Mouse (Mus musculus) ES-Bruce4 (cell line): Measurements from ENCODE around the gene Ulk4. TPM values are rescaled to one million over a fixed set of nuclear protein-coding genes. Genes with fewer than 3 reads are reported as not detected.

Experiments used
- H3K27ac ChIP-seq: 2 replicates; pipeline ENCODE4 v1.5.1; 2012; ENCODE audit warnings: low read length, inconsistent platforms; ENCODE audit not compliant: insufficient read depth
- H3K27me3 ChIP-seq: 2 replicates; pipeline ENCODE4 v1.6.1; 2012; ENCODE audit warnings: mild to moderate bottlenecking, low read length, inconsistent platforms; ENCODE audit not compliant: control insufficient read depth, poor library complexity, insufficient read depth, severe bottlenecking
- H3K36me3 ChIP-seq: 2 replicates; pipeline ENCODE4 v1.6.1; 2012; ENCODE audit warnings: inconsistent platforms, mild to moderate bottlenecking, low read length, moderate library complexity; ENCODE audit not compliant: control insufficient read depth, poor library complexity, insufficient read depth, severe bottlenecking
- H3K4me1 ChIP-seq: one replicate; pipeline ENCODE4 v1.8.1; 2011; ENCODE audit warnings: low read length; ENCODE audit not compliant: control insufficient read depth, insufficient read depth
- H3K4me3 ChIP-seq: 2 replicates; pipeline ENCODE4 v1.5.1; 2011; ENCODE audit warnings: low read depth, mild to moderate bottlenecking, low read length
- H3K9ac ChIP-seq: 2 replicates; pipeline ENCODE4 v1.6.1; 2012; ENCODE audit warnings: low read depth, mild to moderate bottlenecking, inconsistent platforms; ENCODE audit not compliant: poor library complexity, severe bottlenecking
- H3K9me3 ChIP-seq: replicated peaks from 2 replicates; pipeline ENCODE4 v1.6.1; 2012; ENCODE audit warnings: mild to moderate bottlenecking, low read length, inconsistent platforms; ENCODE audit not compliant: control insufficient read depth, poor library complexity, insufficient read depth, severe bottlenecking
- CTCF ChIP-seq: IDR thresholded peaks from one replicate; pipeline ENCODE4 v1.8.1; 2011; ENCODE audit warnings: low read depth, low read length
- EP300 ChIP-seq: IDR thresholded peaks from 2 replicates; pipeline ENCODE4 v1.6.1; 2011; ENCODE audit warnings: low read depth, low read length; ENCODE audit not compliant: insufficient read depth
- POLR2A ChIP-seq: IDR thresholded peaks from one replicate; pipeline ENCODE4 v1.8.1; 2011; ENCODE audit warnings: low read length; ENCODE audit not compliant: insufficient read depth
- polyA plus RNA-seq: library from polyadenylated mRNA; stranded (reverse); fragments of >200 nt; gene quantifications from 2 replicates; pipeline ENCODE4 v1.2.4, GENCODE M21; 2011; ENCODE audit warnings: low read depth; ENCODE audit not compliant: missing spikeins, insufficient read depth, insufficient read length

Ulk4 gene
- polyA plus RNA-seq, 1 experiment, result 3.3 TPM

DNA sequence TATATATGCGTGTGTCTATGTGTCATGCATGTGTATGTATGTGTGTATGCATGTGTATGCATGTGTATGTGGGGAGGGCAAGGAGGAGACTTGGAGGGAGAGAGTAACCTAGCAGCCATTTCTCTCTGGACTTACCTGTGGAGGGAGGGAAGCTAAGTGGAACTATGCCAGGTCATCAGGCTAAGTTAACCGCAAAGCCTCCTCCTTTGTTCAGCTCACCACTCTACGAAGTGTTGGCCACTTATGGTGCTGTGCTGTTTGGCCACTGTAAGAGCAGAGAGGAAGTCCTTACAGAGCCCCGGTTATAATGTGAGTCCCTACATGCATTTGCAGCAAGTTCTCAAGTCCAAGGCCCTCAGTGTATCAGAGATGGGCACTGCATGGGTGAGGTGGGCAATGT is 300.1 kb downstream of the Ulk4 start:
- Histone ChIP-seq H3K4me3 (no peak overlapping the region), H3K36me3 (no peaks in the 10 kb centered on the region), H3K9me3 (no peaks in the 10 kb centered on the region), H3K9ac (no peak overlapping the region), H3K27me3 (no peaks in the 10 kb centered on the region), H3K27ac (no peak overlapping the region), H3K4me1 (no peaks in the 10 kb centered on the region)
- no peak for TF ChIP-seq POLR2A
- TF ChIP-seq CTCF, result no peak
- TF ChIP-seq EP300, result no peak

DNA sequence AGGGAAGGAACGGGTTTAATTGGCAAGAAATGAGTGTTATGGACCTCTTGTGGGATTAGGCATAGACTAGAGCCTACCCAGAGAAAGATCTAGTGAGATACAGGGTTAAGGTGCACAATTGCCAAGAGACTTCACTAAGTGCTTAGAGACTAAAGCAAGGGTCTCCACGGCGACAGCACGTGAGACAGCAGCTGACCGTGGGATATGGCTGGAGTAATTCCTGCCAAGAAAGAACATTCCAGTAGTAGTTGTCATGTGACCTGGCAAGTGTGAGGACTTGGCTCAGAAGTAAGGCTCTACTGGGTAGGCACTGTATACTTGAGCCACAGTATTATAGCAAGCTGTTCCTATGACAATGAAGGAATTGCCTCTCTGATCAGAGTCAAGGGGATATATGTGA is 300.8 kb downstream of the Ulk4 start:
- Histone ChIP-seq H3K27ac (no peak overlapping the region), H3K4me3 (no peak overlapping the region), H3K36me3 (no peaks in the 10 kb centered on the region), H3K4me1 (no peaks in the 10 kb centered on the region), H3K27me3 (no peaks in the 10 kb centered on the region), H3K9ac (no peak overlapping the region), H3K9me3 (no peaks in the 10 kb centered on the region)
- no peak for TF ChIP-seq POLR2A
- TF ChIP-seq EP300, result no peak
- no peak for TF ChIP-seq CTCF

DNA sequence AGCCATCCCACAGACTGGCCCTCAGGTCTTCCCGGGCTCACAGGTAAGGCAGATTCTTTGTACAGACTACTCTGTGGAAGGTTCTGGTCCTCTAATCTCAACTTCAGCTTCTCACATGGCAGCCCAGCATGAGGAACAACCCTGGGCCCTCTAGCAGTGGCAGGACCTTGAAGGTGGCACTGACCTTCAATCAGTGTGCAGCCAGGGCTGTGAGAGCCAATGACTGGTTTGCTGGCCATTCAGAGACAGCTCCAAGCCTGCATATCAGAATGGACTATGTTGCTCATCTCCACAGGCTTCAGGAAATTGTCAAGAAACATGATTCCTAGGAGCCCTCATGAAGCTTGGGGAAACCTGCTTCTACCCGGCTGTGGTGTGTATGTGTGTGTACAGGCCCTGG is 302.8 kb downstream of the Ulk4 start:
- H3K9ac ChIP-seq, result no peak overlapping the region
- no peak overlapping the region for H3K27ac ChIP-seq
- no peaks in the 10 kb centered on the region for H3K36me3 ChIP-seq
- no peak overlapping the region for H3K4me3 ChIP-seq
- H3K4me1 ChIP-seq, result no peaks in the 10 kb centered on the region
- H3K9me3 ChIP-seq, result no peaks in the 10 kb centered on the region
- no peaks in the 10 kb centered on the region for H3K27me3 ChIP-seq
- TF ChIP-seq POLR2A (no peak), CTCF (no peak), EP300 (no peak)

GRCm38 (mm10) chr9:120973026-120973515 is 303.9 kb downstream of the Ulk4 start:
- no peaks in the 10 kb centered on the region for H3K9me3 ChIP-seq
- no peak overlapping the region for H3K27ac ChIP-seq
- no peak overlapping the region for H3K9ac ChIP-seq
- no peak for TF ChIP-seq CTCF
- no peak for TF ChIP-seq POLR2A
- TF ChIP-seq EP300, result no peak
- H3K4me1 ChIP-seq, result no peaks in the 10 kb centered on the region
- H3K4me3 ChIP-seq, result no peak overlapping the region
- no peaks in the 10 kb centered on the region for H3K36me3 ChIP-seq
- no peaks in the 10 kb centered on the region for H3K27me3 ChIP-seq

DNA sequence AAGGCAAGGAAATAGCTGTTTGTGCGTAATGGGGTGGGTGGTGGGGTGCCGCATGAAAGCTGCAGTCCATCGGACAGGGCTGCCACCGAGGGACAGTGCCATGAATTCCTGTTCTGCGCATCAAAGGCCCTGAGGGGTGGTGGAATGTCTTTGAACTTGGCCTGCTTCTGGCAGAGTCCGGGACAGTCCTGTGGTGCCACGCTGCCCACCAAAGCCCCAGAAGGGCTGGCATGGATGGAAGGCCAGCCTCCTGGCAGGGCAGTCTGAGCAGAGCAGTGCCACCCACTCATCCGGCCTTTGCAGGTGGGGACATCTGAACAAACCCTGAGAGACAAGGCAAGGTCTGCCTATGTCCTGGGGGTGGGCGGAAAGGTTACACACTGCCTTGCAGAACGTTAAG is 312.0 kb downstream of the Ulk4 start:
- Histone ChIP-seq H3K4me1 (peaks cover 7% of the 10 kb centered on the region), H3K9me3 (no peaks in the 10 kb centered on the region), H3K36me3 (no peaks in the 10 kb centered on the region), H3K27ac (no peak overlapping the region), H3K27me3 (no peaks in the 10 kb centered on the region), H3K9ac (no peak overlapping the region), H3K4me3 (no peak overlapping the region)
- TF ChIP-seq POLR2A (no peak), CTCF (no peak), EP300 (no peak)

DNA sequence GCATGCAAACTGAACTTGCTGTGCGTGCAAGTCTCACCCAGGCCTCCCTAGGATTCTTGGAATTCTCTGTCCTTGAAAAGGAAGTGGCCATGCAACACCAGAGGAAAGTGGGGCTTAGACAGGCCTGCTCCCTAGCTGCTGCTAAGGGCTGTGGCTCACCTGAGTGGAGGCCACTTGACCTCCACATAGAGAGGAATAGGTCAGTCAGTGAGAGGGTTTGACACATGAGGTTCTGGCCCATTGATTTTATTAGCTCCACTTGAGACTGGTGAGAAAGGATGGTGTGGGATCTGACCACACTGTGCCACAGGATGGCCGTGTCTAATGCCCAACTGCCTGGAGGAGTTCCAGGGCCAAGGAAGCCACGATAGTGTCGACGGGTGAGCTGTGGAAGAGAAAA is 312.8 kb downstream of the Ulk4 start:
- H3K9me3 ChIP-seq, result no peaks in the 10 kb centered on the region
- no peak overlapping the region for H3K27ac ChIP-seq
- H3K27me3 ChIP-seq, result no peaks in the 10 kb centered on the region
- no peak overlapping the region for H3K9ac ChIP-seq
- peaks cover 7% of the 10 kb centered on the region for H3K36me3 ChIP-seq
- no peak overlapping the region for H3K4me3 ChIP-seq
- H3K4me1 ChIP-seq, result peaks cover 7% of the 10 kb centered on the region
- no peak for TF ChIP-seq EP300
- TF ChIP-seq POLR2A, result no peak
- TF ChIP-seq CTCF, result no peak
